Mouse (Mus musculus) liver, adult (tissue): ENCODE measurements around the gene Gda.

ENCODE experiments used
- GATA4 ChIP-seq: IDR thresholded peaks from 2 replicates; pipeline ENCODE4 v1.6.1; 2014; ENCODE audit warnings: mild to moderate bottlenecking, low read length; ENCODE audit not compliant: insufficient replicate concordance

Gda gene

GRCm38 (mm10) chr19:21370782-21371181 is 102.5 kb downstream of the Gda start:
- TF ChIP-seq GATA4, result no peak

- no peak for TF ChIP-seq GATA4
These were observed 104.1 kb downstream of the Gda start for GRCm38 (mm10) chr19:21369175-21369574.

- no peak for TF ChIP-seq GATA4
These were observed 104.7 kb downstream of the Gda start for GRCm38 (mm10) chr19:21368595-21368994.

GRCm38 (mm10) chr19:21357792-21358191 is 115.5 kb downstream of the Gda start:
- TF ChIP-seq GATA4, result no peak

GRCm38 (mm10) chr19:21349634-21350033 is 123.6 kb downstream of the Gda start:
- no peak for TF ChIP-seq GATA4

GRCm38 (mm10) chr19:21346646-21347045 is 126.6 kb downstream of the Gda start:
- no peak for TF ChIP-seq GATA4
